Mouse (Mus musculus): ENCODE measurements around the gene Lrp2. TPM values are rescaled to one million over a fixed set of nuclear protein-coding genes. Genes with fewer than 3 reads are reported as not detected.

Lrp2 gene
- total RNA-seq (2023), result not detected

GRCm38 (mm10) chr2:69585886-69586398 is at the start of gene Lrp2:
Gene Lrp2 (minus strand): TSS chr2:69586065.

GRCm38 (mm10) chr2:69380281-69380680 is 205.6 kb downstream of the Lrp2 start, which contains the start of gene Dhrs9:
Gene Dhrs9 (plus strand): TSS chr2:69380445.

Other genes starting within 250 kb of the Lrp2 start
- not detected for gene Abcb11, start 243.4 kb downstream of the Lrp2 start, total RNA-seq (2023)
- gene Dhrs9, start 205.6 kb downstream of the Lrp2 start, total RNA-seq (2023), result not detected
- gene Bbs5, start 61.1 kb upstream of the Lrp2 start, total RNA-seq (2023), result not detected
- gene Klhl41, start 84.1 kb upstream of the Lrp2 start, total RNA-seq (2023), result not detected
- 14.1 TPM for gene Fastkd1, start 127.5 kb upstream of the Lrp2 start, total RNA-seq (2023)
- 118 TPM for gene Ppig, start 136.5 kb upstream of the Lrp2 start, total RNA-seq (2023)
- 2.6 TPM for gene Ccdc173, start 203.5 kb upstream of the Lrp2 start, total RNA-seq (2023)
- gene Phospho2, start 203.6 kb upstream of the Lrp2 start, total RNA-seq (2023), result 18.3 TPM
- gene Klhl23, start 235.9 kb upstream of the Lrp2 start, total RNA-seq (2023), result not detected